Mouse (Mus musculus) heart, embryonic 11.5 days (tissue): Measurements from ENCODE around the gene Rsg1. TPM values are rescaled to one million over a fixed set of nuclear protein-coding genes. Genes with fewer than 3 reads are reported as not detected.

ENCODE experiments used
- polyA plus RNA-seq: library from polyadenylated mRNA; unstranded; fragments of >200 nt; fragmentation: Nextera tagmentation; extraction: Ambion mirVana; gene quantifications from 2 replicates; pipeline ENCODE4 v1.2.1, GENCODE M21; 2014

Gene Rsg1
- polyA plus RNA-seq, 1 experiment from 2014 or later: 2.0 TPM

Other genes with a start within 250 kb of the Rsg1 start
- 18.2 and 18.9 TPM in 2 replicates for gene Atp13a2, start 227.1 kb upstream of the Rsg1 start, polyA plus RNA-seq
- 246 and 248 TPM in 2 replicates for gene Mfap2, start 203.5 kb upstream of the Rsg1 start, polyA plus RNA-seq
- 4.5 and 4.7 TPM in 2 replicates for gene Crocc, start 153.4 kb upstream of the Rsg1 start, polyA plus RNA-seq
- gene Necap2, start 135.6 kb upstream of the Rsg1 start, polyA plus RNA-seq: 34.4 and 41.9 TPM in 2 replicates
- 0.64 TPM in 1 of 2 replicates, not detected in the other for gene Spata21, start 125.6 kb upstream of the Rsg1 start, polyA plus RNA-seq
- gene Szrd1, start 74.2 kb upstream of the Rsg1 start, polyA plus RNA-seq: 23.6 and 25.7 TPM in 2 replicates
- 18.5 and 19.3 TPM in 2 replicates for gene Fbxo42, start 66.0 kb upstream of the Rsg1 start, polyA plus RNA-seq
- 1.2 and 1.3 TPM in 2 replicates for gene Arhgef19, start 25.5 kb downstream of the Rsg1 start, polyA plus RNA-seq
- gene Epha2, start 87.3 kb downstream of the Rsg1 start, polyA plus RNA-seq: 3.1 and 3.6 TPM in 2 replicates
- 1.00 and 1.0 TPM in 2 replicates for gene Fam131c, start 154.3 kb downstream of the Rsg1 start, polyA plus RNA-seq
- 0.14 and 0.42 TPM in 2 replicates for gene Clcnka, start 184.8 kb downstream of the Rsg1 start, polyA plus RNA-seq
- gene Clcnkb, start 202.1 kb downstream of the Rsg1 start, polyA plus RNA-seq: 0.90 and 1.0 TPM in 2 replicates
- gene Hspb7, start 206.8 kb downstream of the Rsg1 start, polyA plus RNA-seq: 155 and 275 TPM in 2 replicates
- not detected in 2 replicates for gene Srarp, start 222.1 kb downstream of the Rsg1 start, polyA plus RNA-seq
- 19.1 and 21.3 TPM in 2 replicates for gene Zbtb17, start 230.7 kb downstream of the Rsg1 start, polyA plus RNA-seq